Mouse (Mus musculus): ENCODE data around the gene Man2a1. TPM values are rescaled to one million over a fixed set of nuclear protein-coding genes. Genes with fewer than 3 reads are reported as not detected.

Gene Man2a1
- polyA plus RNA-seq, 1 experiment from 2014 or later, result 3.0 TPM

DNA sequence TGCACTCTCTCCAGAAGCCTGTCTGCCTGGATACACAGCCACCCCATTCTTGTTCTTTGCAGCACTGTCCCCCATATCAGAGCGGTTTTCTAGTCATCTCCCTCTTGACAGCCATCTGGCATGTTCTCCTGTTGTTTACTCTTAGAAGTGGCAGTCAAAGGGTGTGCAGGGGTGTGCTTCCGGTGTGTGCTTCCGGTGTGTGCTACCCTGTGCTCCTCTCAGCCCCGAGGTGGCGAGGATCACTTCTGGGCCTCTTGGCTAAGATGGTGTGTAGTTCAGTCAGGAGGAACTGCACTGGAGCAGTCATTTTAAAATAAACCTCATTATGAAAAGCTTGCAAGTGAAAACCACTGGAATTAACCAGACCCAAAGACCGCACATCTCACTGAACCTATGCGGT lies 125.5 kb downstream of the Man2a1 start:
- Histone ChIP-seq H3K27me3 (ENCODE audit: control insufficient read depth, insufficient read depth, low read length) (no peaks in the 10 kb centered on the region), H3K4me3 (ENCODE audit: low read depth, low read length) (no peak overlapping the region), H3K9ac (ENCODE audit: low read length) (no peak overlapping the region), H3K4me1 (ENCODE audit: control insufficient read depth, insufficient read depth, low read length) (no peaks in the 10 kb centered on the region), H3K27ac (ENCODE audit: low read depth, low read length) (no peak overlapping the region), H3K4me2 (no peak overlapping the region), H3K36me3 (ENCODE audit: control insufficient read depth, insufficient read depth, low read length) (no peaks in the 10 kb centered on the region), H3K9me3 (ENCODE audit: control insufficient read depth, low read length) (no peaks in the 10 kb centered on the region)
- DNase-seq (ENCODE audit: low spot score, missing footprints), result no peak
- ATAC-seq (ENCODE audit: low FRiP score), result no peak
- 95% methylated on average over 7 of the region's 7 CpGs for WGBS

DNA sequence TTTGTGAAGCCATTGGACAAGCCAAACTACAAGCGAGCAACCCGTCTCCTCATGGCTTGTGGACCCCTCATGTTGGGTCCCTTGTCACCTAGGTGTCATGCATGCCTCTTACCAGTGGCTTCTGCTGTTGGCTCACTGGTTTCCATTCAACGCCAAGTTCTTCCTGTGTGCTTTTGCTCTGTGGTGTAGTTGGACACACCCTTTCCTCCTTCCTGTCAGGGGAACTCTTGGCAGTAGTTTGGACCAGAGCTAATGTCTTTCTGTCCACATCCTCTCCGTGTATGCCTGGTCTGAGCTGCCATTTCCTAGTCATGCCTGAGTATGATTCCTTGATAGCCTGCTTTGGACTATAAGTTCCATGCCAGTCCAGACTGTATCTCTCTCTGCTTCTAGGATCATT lies 135.0 kb downstream of the Man2a1 start:
- no peak for DNase-seq (ENCODE audit: low spot score, missing footprints)
- no peaks in the 10 kb centered on the region for H3K36me3 ChIP-seq (ENCODE audit: control insufficient read depth, insufficient read depth, low read length)
- no peak overlapping the region for H3K4me2 ChIP-seq
- no peaks in the 10 kb centered on the region for H3K27me3 ChIP-seq (ENCODE audit: control insufficient read depth, insufficient read depth, low read length)
- WGBS, result 93% methylated on average over 4 of the region's 4 CpGs
- no peaks in the 10 kb centered on the region for H3K4me1 ChIP-seq (ENCODE audit: control insufficient read depth, insufficient read depth, low read length)
- H3K27ac ChIP-seq (ENCODE audit: low read depth, low read length), result no peak overlapping the region
- no peak for ATAC-seq (ENCODE audit: low FRiP score)
- H3K4me3 ChIP-seq (ENCODE audit: low read depth, low read length), result no peak overlapping the region
- no peaks in the 10 kb centered on the region for H3K9me3 ChIP-seq (ENCODE audit: control insufficient read depth, low read length)
- H3K9ac ChIP-seq (ENCODE audit: low read length), result no peak overlapping the region

DNA sequence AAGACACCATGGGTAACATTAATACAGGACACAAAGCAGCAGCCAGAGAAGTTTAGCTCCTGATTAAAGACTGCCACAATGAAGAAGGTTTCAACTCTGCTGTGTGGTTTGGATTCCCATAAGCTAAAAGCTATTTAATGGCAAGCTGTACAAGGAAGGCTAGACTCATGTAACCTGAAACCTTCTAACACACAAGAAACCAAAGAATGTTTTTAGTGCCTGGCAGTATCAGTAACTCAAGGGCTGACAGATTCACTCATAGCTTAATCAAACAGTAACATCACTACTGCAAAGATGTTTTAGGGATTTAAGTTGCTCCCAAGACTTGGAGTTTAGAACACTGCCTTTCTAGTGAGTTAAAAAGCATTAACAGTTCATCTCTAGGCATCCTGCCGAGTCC lies 137.4 kb downstream of the Man2a1 start:
- H3K4me3 ChIP-seq (ENCODE audit: low read depth, low read length), result no peak overlapping the region
- H3K36me3 ChIP-seq (ENCODE audit: control insufficient read depth, insufficient read depth, low read length), result 0 out of 2 replicates have a peak, but pooled peaks cover 6% of the 10 kb centered on the region
- no peaks in the 10 kb centered on the region for H3K27me3 ChIP-seq (ENCODE audit: control insufficient read depth, insufficient read depth, low read length)
- no peak overlapping the region for H3K4me2 ChIP-seq
- ATAC-seq (ENCODE audit: low FRiP score) (no peak), DNase-seq (ENCODE audit: low spot score, missing footprints) (no peak)
- H3K9me3 ChIP-seq (ENCODE audit: control insufficient read depth, low read length), result no peaks in the 10 kb centered on the region
- 87% methylated on average over 1 of the region's 1 CpGs for WGBS
- no peaks in the 10 kb centered on the region for H3K4me1 ChIP-seq (ENCODE audit: control insufficient read depth, insufficient read depth, low read length)
- H3K9ac ChIP-seq (ENCODE audit: low read length), result no peak overlapping the region
- H3K27ac ChIP-seq (ENCODE audit: low read depth, low read length), result no peak overlapping the region

DNA sequence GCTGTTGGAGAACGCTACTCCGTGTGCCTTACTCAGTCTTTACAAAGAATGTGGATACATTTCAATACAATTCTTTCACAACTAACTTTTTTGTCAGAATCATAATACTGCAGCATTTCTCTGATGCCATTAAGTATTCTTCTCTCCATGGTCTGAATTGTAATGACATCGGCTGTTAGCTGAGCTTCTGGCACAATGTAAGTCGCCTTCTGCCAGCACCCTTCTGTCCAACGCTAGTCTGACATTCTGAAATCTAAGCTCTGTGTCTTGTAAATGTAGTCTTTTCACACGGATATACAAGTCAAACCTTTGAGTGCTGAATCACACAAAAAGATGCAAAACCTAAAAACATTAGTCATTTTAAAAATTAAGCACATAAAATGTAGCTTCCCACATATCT lies 138.6 kb downstream of the Man2a1 start:
- no peak for ATAC-seq (ENCODE audit: low FRiP score)
- 0 out of 2 replicates have a peak, but pooled peaks cover 7% of the 10 kb centered on the region for H3K36me3 ChIP-seq (ENCODE audit: control insufficient read depth, insufficient read depth, low read length)
- no peak overlapping the region for H3K27ac ChIP-seq (ENCODE audit: low read depth, low read length)
- DNase-seq (ENCODE audit: low spot score, missing footprints), result no peak
- H3K4me3 ChIP-seq (ENCODE audit: low read depth, low read length), result no peak overlapping the region
- 89% methylated on average over 6 of the region's 6 CpGs for WGBS
- H3K4me1 ChIP-seq (ENCODE audit: control insufficient read depth, insufficient read depth, low read length), result no peaks in the 10 kb centered on the region
- H3K27me3 ChIP-seq (ENCODE audit: control insufficient read depth, insufficient read depth, low read length), result no peaks in the 10 kb centered on the region
- H3K9ac ChIP-seq (ENCODE audit: low read length), result no peak overlapping the region
- no peaks in the 10 kb centered on the region for H3K9me3 ChIP-seq (ENCODE audit: control insufficient read depth, low read length)
- no peak overlapping the region for H3K4me2 ChIP-seq

DNA sequence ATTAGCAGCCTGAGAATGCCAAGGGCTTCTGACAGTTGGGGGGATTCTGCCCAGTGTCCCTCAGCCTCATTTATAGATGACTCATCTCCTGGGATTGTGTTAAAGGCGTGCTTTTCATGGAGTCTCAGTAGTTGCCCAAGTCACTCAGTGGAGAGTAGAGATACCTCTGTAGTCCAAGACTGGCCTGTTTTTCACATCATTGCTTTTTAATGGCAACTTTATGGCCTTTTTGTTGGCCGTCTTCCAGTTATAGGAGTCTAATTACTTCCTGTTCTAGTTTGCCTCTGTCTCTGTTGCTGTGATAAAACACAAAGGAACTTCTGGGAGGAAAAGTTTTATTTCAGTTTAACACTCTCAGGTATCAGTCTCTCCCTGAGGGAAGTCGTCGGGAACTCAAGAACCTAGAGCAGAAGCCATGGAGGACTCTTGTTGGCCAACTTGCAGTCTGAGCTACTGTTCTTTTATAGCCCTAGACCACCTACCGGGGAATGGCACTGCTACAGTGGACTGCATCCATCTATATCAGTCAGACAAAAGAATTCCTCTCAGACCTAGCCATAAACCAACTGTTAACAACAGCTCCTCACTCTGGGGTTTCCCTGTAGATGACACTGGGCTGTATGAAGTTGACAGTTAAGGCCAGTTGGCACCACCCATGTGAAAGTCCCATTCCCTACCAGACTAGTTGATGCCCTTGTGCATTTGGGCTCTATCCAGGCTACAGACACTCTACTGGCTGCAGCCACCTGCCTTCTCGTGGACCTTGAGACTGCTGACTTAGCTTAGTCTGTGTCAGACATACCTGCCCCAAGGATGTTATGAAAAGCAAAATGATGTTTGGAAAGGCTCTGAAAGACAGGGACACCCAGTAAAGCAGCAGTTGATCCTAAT lies 142.4 kb downstream of the Man2a1 start:
- H3K9ac ChIP-seq (ENCODE audit: low read length), result no peak overlapping the region
- no peak for DNase-seq (ENCODE audit: low spot score, missing footprints)
- H3K4me3 ChIP-seq (ENCODE audit: low read depth, low read length), result no peak overlapping the region
- no peak for ATAC-seq (ENCODE audit: low FRiP score)
- H3K27me3 ChIP-seq (ENCODE audit: control insufficient read depth, insufficient read depth, low read length), result no peaks in the 10 kb centered on the region
- no peak overlapping the region for H3K4me2 ChIP-seq
- no peaks in the 10 kb centered on the region for H3K4me1 ChIP-seq (ENCODE audit: control insufficient read depth, insufficient read depth, low read length)
- no peaks in the 10 kb centered on the region; the same call in 1 of the 2 replicates for H3K9me3 ChIP-seq (ENCODE audit: control insufficient read depth, low read length)
- H3K36me3 ChIP-seq (ENCODE audit: control insufficient read depth, insufficient read depth, low read length), result 0 out of 2 replicates have a peak, but pooled peaks cover 7% of the 10 kb centered on the region
- H3K27ac ChIP-seq (ENCODE audit: low read depth, low read length), result no peak overlapping the region
- 94% methylated on average over 6 of the region's 6 CpGs for WGBS

DNA sequence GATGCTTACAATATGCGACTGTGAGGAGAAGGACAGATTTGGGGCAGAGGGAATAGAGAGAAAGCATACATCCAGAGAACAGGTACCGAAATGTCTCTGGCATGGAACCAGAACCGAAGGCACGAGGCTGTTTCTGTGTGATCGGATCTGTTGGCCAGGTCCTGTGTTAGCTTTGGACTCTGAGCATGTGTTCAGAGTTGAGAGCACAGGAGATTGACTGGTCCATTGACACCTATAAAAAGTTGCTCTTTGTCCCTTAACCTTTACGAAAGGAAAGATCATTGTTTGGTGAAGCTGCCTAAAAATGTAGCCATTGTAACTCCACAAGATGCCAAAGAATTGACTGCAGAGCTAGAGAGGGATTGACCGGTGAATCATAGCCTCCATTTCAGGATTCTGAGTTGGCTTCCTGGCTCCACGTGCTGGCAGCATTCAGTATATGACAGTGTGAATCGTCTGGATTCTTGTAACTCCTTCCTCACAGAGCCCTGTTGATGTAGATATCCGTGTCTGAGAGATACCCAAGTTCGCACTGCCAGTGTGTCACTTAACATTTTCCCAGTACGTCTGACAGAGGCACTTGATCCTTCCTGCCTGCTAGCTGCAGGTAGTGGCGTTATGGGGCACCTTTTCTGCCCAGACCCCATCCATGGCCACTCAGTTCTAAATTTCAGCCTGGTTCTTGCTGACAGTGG lies 143.2 kb downstream of the Man2a1 start:
- 93% methylated on average over 13 of the region's 13 CpGs for WGBS
- peak; percentile 31 for DNase-seq (ENCODE audit: low spot score, missing footprints)
- ATAC-seq (ENCODE audit: low FRiP score), result no peak

DNA sequence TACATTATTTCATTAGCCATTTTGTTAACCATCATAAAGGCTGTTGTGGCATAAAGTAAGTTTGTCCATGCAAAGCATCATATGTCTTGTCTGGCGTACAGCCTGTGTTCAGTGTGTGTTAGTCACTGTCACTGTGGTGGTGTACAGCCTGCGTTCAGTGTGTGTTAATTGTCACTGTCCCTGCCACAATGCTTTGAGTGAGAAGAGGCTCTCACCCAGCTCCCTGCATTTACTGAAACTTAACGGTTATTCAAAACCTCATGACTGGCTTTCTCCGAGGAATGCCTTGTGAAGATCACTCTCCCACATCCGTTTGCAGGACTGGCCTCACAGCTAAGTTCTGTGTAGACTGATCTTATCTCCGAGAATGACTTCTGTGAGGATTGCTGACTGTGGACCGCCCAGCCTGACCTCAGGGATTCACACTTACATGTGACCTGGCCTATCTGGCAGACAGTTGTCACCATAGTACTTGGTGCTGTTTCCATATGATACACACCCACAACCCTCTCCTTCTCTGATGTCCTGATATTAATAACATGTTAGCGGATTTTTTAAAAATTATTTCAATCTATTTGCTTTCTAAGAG lies 146.2 kb downstream of the Man2a1 start:
- no peak overlapping the region for H3K9ac ChIP-seq (ENCODE audit: low read length)
- 89% methylated on average over 8 of the region's 8 CpGs for WGBS
- H3K4me1 ChIP-seq (ENCODE audit: control insufficient read depth, insufficient read depth, low read length), result no peaks in the 10 kb centered on the region
- H3K27me3 ChIP-seq (ENCODE audit: control insufficient read depth, insufficient read depth, low read length), result no peaks in the 10 kb centered on the region
- H3K36me3 ChIP-seq (ENCODE audit: control insufficient read depth, insufficient read depth, low read length), result 0 out of 2 replicates have a peak, but pooled peaks cover 5% of the 10 kb centered on the region
- peak; percentile 62 for DNase-seq (ENCODE audit: low spot score, missing footprints)
- ATAC-seq (ENCODE audit: low FRiP score), result no peak
- H3K27ac ChIP-seq (ENCODE audit: low read depth, low read length), result no peak overlapping the region
- no peaks in the 10 kb centered on the region; the same call in 1 of the 2 replicates for H3K9me3 ChIP-seq (ENCODE audit: control insufficient read depth, low read length)
- no peak overlapping the region for H3K4me2 ChIP-seq
- no peak overlapping the region for H3K4me3 ChIP-seq (ENCODE audit: low read depth, low read length)

More for the DNA sequence above, 143.2 kb downstream of the Man2a1 start:
- H3K9me3 ChIP-seq (ENCODE audit: control insufficient read depth, low read length), result no peaks in the 10 kb centered on the region; the same call in 1 of the 2 replicates
- no peak overlapping the region for H3K4me3 ChIP-seq (ENCODE audit: low read depth, low read length)
- no peaks in the 10 kb centered on the region for H3K27me3 ChIP-seq (ENCODE audit: control insufficient read depth, insufficient read depth, low read length)
- H3K27ac ChIP-seq (ENCODE audit: low read depth, low read length), result no peak overlapping the region
- H3K36me3 ChIP-seq (ENCODE audit: control insufficient read depth, insufficient read depth, low read length), result 0 out of 2 replicates have a peak, but pooled peaks cover 7% of the 10 kb centered on the region
- H3K4me2 ChIP-seq, result no peak overlapping the region
- H3K9ac ChIP-seq (ENCODE audit: low read length), result no peak overlapping the region
- H3K4me1 ChIP-seq (ENCODE audit: control insufficient read depth, insufficient read depth, low read length), result no peaks in the 10 kb centered on the region

DNA sequence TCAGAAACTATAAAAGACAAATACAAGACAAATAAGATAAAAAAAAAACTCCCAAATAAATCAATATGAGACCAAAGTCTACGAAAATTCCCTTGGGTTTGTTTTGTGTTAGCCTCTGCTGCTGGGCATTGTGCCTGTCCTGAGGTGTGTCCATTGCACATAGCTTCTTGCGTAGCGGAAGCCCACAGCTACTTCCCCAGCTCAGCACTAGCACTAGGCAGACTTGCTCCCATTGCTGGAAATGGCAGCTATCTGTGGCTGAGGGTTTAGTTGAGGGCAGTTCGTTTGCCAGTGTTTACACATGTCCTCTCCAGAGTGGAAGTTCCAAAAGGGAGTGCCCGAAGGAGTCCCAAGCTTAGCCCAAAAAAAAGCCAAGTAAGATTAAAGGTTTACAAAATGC lies 146.9 kb downstream of the Man2a1 start:
- Histone ChIP-seq H3K4me3 (ENCODE audit: low read depth, low read length) (no peak overlapping the region), H3K4me2 (no peak overlapping the region), H3K9me3 (ENCODE audit: control insufficient read depth, low read length) (no peaks in the 10 kb centered on the region; the same call in 1 of the 2 replicates), H3K36me3 (ENCODE audit: control insufficient read depth, insufficient read depth, low read length) (0 out of 2 replicates have a peak, but pooled peaks cover 5% of the 10 kb centered on the region), H3K27me3 (ENCODE audit: control insufficient read depth, insufficient read depth, low read length) (no peaks in the 10 kb centered on the region), H3K9ac (ENCODE audit: low read length) (no peak overlapping the region), H3K27ac (ENCODE audit: low read depth, low read length) (no peak overlapping the region), H3K4me1 (ENCODE audit: control insufficient read depth, insufficient read depth, low read length) (no peaks in the 10 kb centered on the region)
- DNase-seq (ENCODE audit: low spot score, missing footprints) (no peak), ATAC-seq (ENCODE audit: low FRiP score) (no peak)
- 93% methylated on average over 5 of the region's 5 CpGs for WGBS

Data from midbrain, embryonic 11.5 days (tissue).